ENCODE assay signal across 9 mouse cellular contexts in genomic region chr10:79638486-79639204, GRCm38 (mm10). TPM values are rescaled to one million over a fixed set of nuclear protein-coding genes. Genes with fewer than 3 reads are reported as not detected.
DNase-seq lines count a peak whose midpoint lies in the region; ATAC-seq and TF ChIP-seq lines count a peak whose summit lies in the region.
"Had no signal": no experiment of that assay in that cellular context is flagged by ENCODE, and none has a peak within 500 bp of the region (broad histone marks: within the 10 kb centered on the region; RNA-seq: fewer than 3 reads in every experiment).

No protein-coding gene starts in this region.

- H3K36me3 ChIP-seq in heart, embryonic 10.5 days, result no peaks in the 10 kb centered on the region
- H3K36me3 ChIP-seq in midbrain, postnatal 0 days (ENCODE audit: insufficient read depth, low read length), result no peaks in the 10 kb centered on the region
- H3K36me3 ChIP-seq: liver, embryonic 13.5 days had no signal

- peak overlapping the region; percentile 88; the same call in 1 of the 2 replicates for H3K4me3 ChIP-seq in heart, embryonic 10.5 days
- peak overlapping the region; percentile 84; the same call in 1 of the 2 replicates for H3K4me3 ChIP-seq in midbrain, postnatal 0 days (ENCODE audit: low read depth, low read length)

- 7% methylated on average over 23 of the region's 23 CpGs for WGBS in heart, embryonic 10.5 days
- WGBS in midbrain, postnatal 0 days, result 4% methylated on average over 22 of the region's 23 CpGs

- peak; percentile 36 for DNase-seq in ovary, postnatal 36 days (ENCODE audit: low spot score)
- DNase-seq in ovary, postnatal 14 days (ENCODE audit: low spot score), result no peak
- peak; percentile 77 for DNase-seq in embryo, embryonic 11 days
- DNase-seq in heart, embryonic 10.5 days (ENCODE audit: low spot score), result no peak
- DNase-seq in left cerebral cortex, postnatal 14 days (ENCODE audit: low spot score in 2 of 2), result peak; percentile 41 to 65
- DNase-seq in midbrain, postnatal 0 days (ENCODE audit: low spot score), result peak; percentile 55
- DNase-seq: liver, embryonic 13.5 days had no signal

- 0 out of 2 replicates have a peak, but pooled peaks have one; percentile 6 for TF ChIP-seq CTCF in midbrain, postnatal 0 days (IDR thresholded peaks at IDR 0.05)

- no peak for ATAC-seq in midbrain, postnatal 0 days (ENCODE audit: low FRiP score)
- no peak; the same call in 1 of the 2 replicates for ATAC-seq in granulocyte monocyte progenitor cell, adult 5-6 weeks (replicated peaks; ENCODE audit: poor library complexity, severe bottlenecking)
- no peak for ATAC-seq in CD4-positive, CD25-positive, alpha-beta regulatory T cell, adult 4 months

- H3K27me3 ChIP-seq in heart, embryonic 10.5 days (ENCODE audit: insufficient read depth, poor library complexity, severe bottlenecking), result peaks cover 48% of the 10 kb centered on the region
- peaks cover 5% of the 10 kb centered on the region; the same call in 1 of the 2 replicates for H3K27me3 ChIP-seq in midbrain, postnatal 0 days (ENCODE audit: insufficient read depth, low read length)

- H3K4me2 ChIP-seq in midbrain, postnatal 0 days (ENCODE audit: low read depth, low read length, poor library complexity, severe bottlenecking), result peak overlapping the region; percentile 92

- peak overlapping the region; percentile 1; the same call in 1 of the 2 replicates for H3K9ac ChIP-seq in midbrain, postnatal 0 days (replicated peaks; ENCODE audit: low read length, poor library complexity, severe bottlenecking)
- H3K9ac ChIP-seq: liver, embryonic 13.5 days had no signal

- intact Hi-C loops in left cerebral cortex, postnatal 14 days (cut with DNase I), result no loop called here

- H3K9me3 ChIP-seq in heart, embryonic 10.5 days, result no peaks in the 10 kb centered on the region
- H3K9me3 ChIP-seq in midbrain, postnatal 0 days (ENCODE audit: low read length), result no peaks in the 10 kb centered on the region
- H3K9me3 ChIP-seq: liver, embryonic 13.5 days had no signal

- H3K27ac ChIP-seq in heart, embryonic 10.5 days, result no peak overlapping the region
- H3K27ac ChIP-seq in midbrain, postnatal 0 days (ENCODE audit: low read depth, low read length), result peak overlapping the region; percentile 93; the same call in 1 of the 2 replicates
- H3K27ac ChIP-seq: liver, embryonic 13.5 days had no signal

- peaks cover 31% of the 10 kb centered on the region for H3K4me1 ChIP-seq in heart, embryonic 10.5 days
- peaks cover 12% of the 10 kb centered on the region; the same call in 1 of the 2 replicates for H3K4me1 ChIP-seq in midbrain, postnatal 0 days (ENCODE audit: insufficient read depth, low read length)

RNA-seq across cellular contexts. Expression of gene Shc2, which starts 0.9 kb away (rescaled TPM):
- polyA plus RNA-seq in heart, embryonic 10.5 days (2016; fragmentation: Nextera tagmentation; extraction: Ambion mirVana), result 2.7 and 6.3 TPM in 2 replicates
- 10 to 100 TPM; 49.8 to 50.3 TPM for total RNA-seq in left cerebral cortex, postnatal 14 days (2021)
- total RNA-seq in midbrain, postnatal 0 days (2014; rRNA removed), result 74.5 and 78.2 TPM in 2 replicates
- 25.9 and 26.2 TPM in 2 replicates for polyA plus RNA-seq in midbrain, postnatal 0 days (2015; fragmentation: Nextera tagmentation; extraction: Ambion mirVana)
- not detected in 2 replicates for total RNA-seq in granulocyte monocyte progenitor cell, adult 5-6 weeks (2014; fragmentation: Nextera tagmentation)
- total RNA-seq in granulocyte monocyte progenitor cell, adult 5-6 weeks (2017), result not detected in 2 replicates
- polyA plus RNA-seq in CD4-positive, CD25-positive, alpha-beta regulatory T cell, adult 4 months (2017; shearing (Covaris generic)), result not detected

RNA-seq across cellular contexts. Expression of gene Odf3l2, which starts 6.9 kb away (rescaled TPM):
- not detected in 2 replicates for polyA plus RNA-seq in heart, embryonic 10.5 days (2016; fragmentation: Nextera tagmentation; extraction: Ambion mirVana)
- under 1 TPM; 0.46 to 0.63 TPM for total RNA-seq in left cerebral cortex, postnatal 14 days (2021)
- 2.3 TPM in 1 of 2 replicates, not detected in the other for total RNA-seq in midbrain, postnatal 0 days (2014; rRNA removed)
- polyA plus RNA-seq in midbrain, postnatal 0 days (2015; fragmentation: Nextera tagmentation; extraction: Ambion mirVana), result 1.6 and 2.1 TPM in 2 replicates
- not detected in 2 replicates for total RNA-seq in granulocyte monocyte progenitor cell, adult 5-6 weeks (2014; fragmentation: Nextera tagmentation)
- not detected in 2 replicates for total RNA-seq in granulocyte monocyte progenitor cell, adult 5-6 weeks (2017)
- polyA plus RNA-seq in CD4-positive, CD25-positive, alpha-beta regulatory T cell, adult 4 months (2017; shearing (Covaris generic)), result not detected
- polyA plus RNA-seq: liver, embryonic 13.5 days had no signal

RNA-seq across cellular contexts. Expression of gene C2cd4c, which starts 24.8 kb away (rescaled TPM):
- polyA plus RNA-seq in heart, embryonic 10.5 days (2016; fragmentation: Nextera tagmentation; extraction: Ambion mirVana), result not detected in 2 replicates
- 10 to 100 TPM; 14.2 to 15.1 TPM for total RNA-seq in left cerebral cortex, postnatal 14 days (2021)
- total RNA-seq in midbrain, postnatal 0 days (2014; rRNA removed), result 43.6 and 45.2 TPM in 2 replicates
- polyA plus RNA-seq in midbrain, postnatal 0 days (2015; fragmentation: Nextera tagmentation; extraction: Ambion mirVana), result 1.7 and 1.8 TPM in 2 replicates
- total RNA-seq in granulocyte monocyte progenitor cell, adult 5-6 weeks (2014; fragmentation: Nextera tagmentation), result not detected in 2 replicates
- total RNA-seq in granulocyte monocyte progenitor cell, adult 5-6 weeks (2017), result not detected in 2 replicates
- not detected for polyA plus RNA-seq in CD4-positive, CD25-positive, alpha-beta regulatory T cell, adult 4 months (2017; shearing (Covaris generic))
- polyA plus RNA-seq: liver, embryonic 13.5 days had no signal

RNA-seq across cellular contexts. Expression of gene Madcam1, which starts 25.7 kb away (rescaled TPM):
- 0.38 and 1.3 TPM in 2 replicates for polyA plus RNA-seq in heart, embryonic 10.5 days (2016; fragmentation: Nextera tagmentation; extraction: Ambion mirVana)
- under 1 TPM in 1 of 2 experiments, not detected in 1; 0.23 TPM for total RNA-seq in left cerebral cortex, postnatal 14 days (2021)
- total RNA-seq in midbrain, postnatal 0 days (2014; rRNA removed), result 1.7 and 1.9 TPM in 2 replicates
- 1.3 and 1.6 TPM in 2 replicates for polyA plus RNA-seq in midbrain, postnatal 0 days (2015; fragmentation: Nextera tagmentation; extraction: Ambion mirVana)
- not detected in 2 replicates for total RNA-seq in granulocyte monocyte progenitor cell, adult 5-6 weeks (2014; fragmentation: Nextera tagmentation)
- not detected in 2 replicates for total RNA-seq in granulocyte monocyte progenitor cell, adult 5-6 weeks (2017)
- polyA plus RNA-seq in CD4-positive, CD25-positive, alpha-beta regulatory T cell, adult 4 months (2017; shearing (Covaris generic)), result under 1 TPM; 0.23 to 0.73 TPM

RNA-seq across cellular contexts. Expression of gene Tpgs1, which starts 30.5 kb away (rescaled TPM):
- 52.3 and 59.4 TPM in 2 replicates for polyA plus RNA-seq in heart, embryonic 10.5 days (2016; fragmentation: Nextera tagmentation; extraction: Ambion mirVana)
- total RNA-seq in left cerebral cortex, postnatal 14 days (2021), result 10 to 100 TPM; 71.9 to 77.9 TPM
- 80.9 and 85.9 TPM in 2 replicates for total RNA-seq in midbrain, postnatal 0 days (2014; rRNA removed)
- polyA plus RNA-seq in midbrain, postnatal 0 days (2015; fragmentation: Nextera tagmentation; extraction: Ambion mirVana), result 139 and 146 TPM in 2 replicates
- 7.4 and 9.7 TPM in 2 replicates for total RNA-seq in granulocyte monocyte progenitor cell, adult 5-6 weeks (2014; fragmentation: Nextera tagmentation)
- 8.1 and 14.6 TPM in 2 replicates for total RNA-seq in granulocyte monocyte progenitor cell, adult 5-6 weeks (2017)
- 10 to 100 TPM; 16.6 to 19.5 TPM for polyA plus RNA-seq in CD4-positive, CD25-positive, alpha-beta regulatory T cell, adult 4 months (2017; shearing (Covaris generic))

Comparison
In these comparisons a context has a peak if more than half of its experiments do, and no peak if none do; other contexts are left out.
1. DNase-seq: peak in ovary, postnatal 36 days (single experiment), embryo, embryonic 11 days (single experiment), left cerebral cortex, postnatal 14 days (2 of 2) and midbrain, postnatal 0 days (single experiment); none in ovary, postnatal 14 days (single experiment) and heart, embryonic 10.5 days (single experiment).
2. RNA of gene Shc2, which starts 0.9 kb away (total RNA-seq): 74.5 to 78.2 TPM in midbrain, postnatal 0 days and 49.8 to 50.3 TPM in left cerebral cortex, postnatal 14 days; not detected in granulocyte monocyte progenitor cell, adult 5-6 weeks; every median in the first group is over 10 times any median in the second.
3. RNA of gene C2cd4c, which starts 24.8 kb away (total RNA-seq): 43.6 to 45.2 TPM in midbrain, postnatal 0 days and 14.2 to 15.1 TPM in left cerebral cortex, postnatal 14 days; not detected in granulocyte monocyte progenitor cell, adult 5-6 weeks; every median in the first group is over 10 times any median in the second.